Mouse (Mus musculus) kidney, adult 9 months (tissue): ENCODE data around the gene Shisa4.

ENCODE experiments used
- DNase-seq: peaks from one replicate; pipeline ENCODE4 v3.0.0; 2022

Shisa4 gene

GRCm38 (mm10) chr1:135374868-135375581 is at the start of gene Shisa4:
Shisa4 (minus strand) TSS chr1:135375237.
- DNase-seq = peak; percentile 62

GRCm38 (mm10) chr1:135422772-135423171 is 47.7 kb upstream of the Shisa4 start:
- no peak for DNase-seq

DNA sequence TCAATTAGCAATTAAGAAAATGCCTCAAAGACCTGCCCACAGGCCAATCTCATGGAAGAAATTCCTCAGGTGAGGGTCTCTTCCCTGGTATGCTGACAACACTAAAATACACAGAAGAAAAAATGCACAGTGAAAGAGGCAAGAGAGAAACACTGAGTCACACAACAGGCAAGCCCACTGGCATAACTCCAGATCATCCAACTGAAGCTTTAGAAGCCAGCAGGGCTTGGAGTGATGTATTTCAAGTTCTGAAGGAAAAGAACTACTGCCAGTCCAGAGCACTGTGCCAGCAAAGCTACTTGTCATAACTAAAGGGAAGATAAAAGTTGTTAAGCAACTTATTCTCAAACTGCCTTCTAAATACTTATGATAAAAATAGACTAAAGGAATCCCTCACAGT is 39.0 kb upstream of the Shisa4 start:
- no peak for DNase-seq

DNA sequence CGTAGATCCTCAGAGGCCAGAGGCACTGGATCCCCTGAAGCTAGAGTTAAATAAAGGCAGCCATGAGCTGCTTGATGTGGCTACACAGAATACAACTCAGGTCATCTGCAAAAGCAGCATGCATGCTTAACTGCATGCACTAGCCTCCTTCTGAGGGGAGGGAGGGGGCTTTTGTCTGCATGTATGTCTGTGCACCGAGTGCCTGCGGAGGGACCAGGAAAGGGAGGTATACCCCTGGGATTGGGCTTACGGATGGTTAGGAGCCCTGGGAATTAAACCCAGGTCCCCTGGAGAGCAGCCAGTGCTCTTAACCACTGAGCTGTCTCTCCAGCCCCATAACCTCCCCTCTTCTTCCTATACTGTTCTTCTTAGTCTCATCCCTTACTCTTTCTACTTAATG is 37.1 kb upstream of the Shisa4 start:
- DNase-seq = no peak

DNA sequence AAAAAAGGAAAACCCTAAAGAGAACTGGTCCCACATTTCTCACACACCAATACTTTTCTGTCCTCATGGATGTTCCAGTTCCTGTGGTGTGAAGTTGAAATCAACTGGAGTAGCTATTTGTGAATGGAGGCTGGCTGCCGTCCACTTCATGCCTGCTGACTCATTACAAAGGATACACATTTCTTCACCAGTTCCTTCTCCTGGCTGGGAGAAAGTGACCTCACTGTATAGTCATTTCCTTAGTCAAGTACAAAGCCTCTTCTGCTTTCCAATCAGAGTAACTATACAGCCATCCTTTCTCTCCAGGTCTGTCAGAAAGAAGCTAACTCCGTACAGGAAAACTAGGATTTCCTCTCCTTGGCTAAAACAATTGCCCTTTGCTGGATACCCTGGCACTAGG is 35.9 kb upstream of the Shisa4 start:
- peak; percentile 62 for DNase-seq

- DNase-seq = no peak
Observed at GRCm38 (mm10) chr1:135408973-135409372, 33.9 kb upstream of the Shisa4 start.

- no peak for DNase-seq
Observed at GRCm38 (mm10) chr1:135405356-135405755, 30.3 kb upstream of the Shisa4 start.

GRCm38 (mm10) chr1:135401452-135402110 is 26.5 kb upstream of the Shisa4 start:
- DNase-seq = no peak

GRCm38 (mm10) chr1:135399466-135399865 is 24.4 kb upstream of the Shisa4 start:
- no peak for DNase-seq

- no peak for DNase-seq
Observed at GRCm38 (mm10) chr1:135385161-135385560, 10.1 kb upstream of the Shisa4 start.

DNA sequence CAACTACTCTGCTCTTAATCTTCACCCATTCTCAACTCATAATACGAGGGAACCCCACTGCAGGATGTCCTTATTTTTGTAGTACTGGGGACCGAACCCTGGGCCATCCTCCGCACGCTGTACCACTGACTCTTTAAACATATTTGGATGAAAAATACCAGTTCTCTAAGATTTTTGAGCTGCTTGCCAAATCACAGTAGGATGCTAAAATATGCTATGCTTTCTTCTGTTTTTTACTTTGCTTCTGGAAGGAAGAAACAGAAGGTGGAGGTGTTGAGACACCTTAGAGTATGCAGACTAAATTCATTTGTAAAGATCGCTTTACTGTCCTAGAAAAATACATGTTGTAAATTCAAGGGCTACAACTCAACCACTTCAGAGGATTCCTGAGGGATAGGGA is 9.1 kb upstream of the Shisa4 start:
- DNase-seq = no peak

GRCm38 (mm10) chr1:135381560-135381959 is 6.5 kb upstream of the Shisa4 start:
- peak; percentile 33 for DNase-seq

DNA sequence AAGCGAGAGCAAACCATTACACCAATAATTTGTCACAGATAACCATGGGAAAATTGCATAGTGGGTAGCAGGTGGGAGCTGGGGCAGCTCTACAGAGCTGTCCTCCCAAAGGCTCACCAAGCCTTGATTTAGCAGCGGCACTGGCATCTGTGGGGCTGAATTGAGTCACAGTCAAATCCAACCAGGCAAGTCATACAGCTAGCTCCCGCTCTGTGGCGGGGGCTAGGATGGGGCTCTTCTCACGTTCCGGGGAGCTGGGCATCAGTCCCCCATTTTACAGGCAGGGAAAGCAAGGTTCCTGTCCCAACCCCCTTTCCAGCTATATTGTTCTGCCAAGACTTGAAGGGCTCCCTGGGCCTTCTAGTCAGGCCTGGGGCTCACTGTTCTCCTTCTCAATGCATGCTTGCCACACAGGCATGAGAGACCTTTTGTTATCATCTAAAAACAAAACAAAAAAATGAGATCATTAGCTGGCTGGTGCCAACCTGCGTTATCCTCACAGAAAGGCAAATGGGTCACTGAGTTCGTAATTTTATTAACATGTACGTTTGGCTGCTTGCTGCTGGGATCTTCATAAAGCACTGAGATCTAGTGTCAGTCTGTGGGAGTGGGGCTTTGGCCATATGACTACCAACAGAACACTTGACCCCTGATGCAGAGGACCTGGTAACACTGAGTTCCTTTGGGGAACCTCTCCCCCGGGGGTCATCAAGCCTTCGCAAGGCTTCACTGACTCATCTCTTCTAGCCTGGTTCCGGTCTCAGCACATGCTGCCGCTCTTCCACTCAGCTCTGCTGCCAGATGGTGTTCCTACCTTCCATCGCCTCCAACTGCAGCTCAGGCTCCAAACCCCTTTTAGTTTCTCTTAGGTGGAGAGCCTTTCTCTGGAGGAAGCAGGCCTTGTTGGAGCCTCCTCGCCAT is 5.3 kb upstream of the Shisa4 start:
- DNase-seq = no peak

DNA sequence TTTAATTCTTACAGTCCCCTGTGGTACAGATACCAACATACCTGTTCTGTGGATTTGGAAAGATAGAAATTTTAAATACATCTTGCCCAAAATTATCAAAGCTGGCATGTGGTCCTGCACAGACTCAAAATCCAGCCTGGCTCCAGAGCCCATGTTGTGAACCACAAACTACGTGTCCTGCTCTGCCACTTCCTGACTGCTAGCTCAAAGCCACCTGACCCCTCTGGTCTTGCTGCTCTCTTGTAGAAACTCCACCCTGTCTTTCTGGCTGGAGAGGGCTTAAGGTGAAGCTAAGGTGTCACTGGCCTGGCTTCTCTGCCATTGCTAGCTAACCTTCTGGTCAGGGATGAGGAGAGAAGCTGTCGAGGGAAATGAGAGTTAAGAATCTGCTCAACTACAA is 4.0 kb upstream of the Shisa4 start:
- DNase-seq = no peak

- DNase-seq = no peak
Observed at GRCm38 (mm10) chr1:135378576-135378975, 3.5 kb upstream of the Shisa4 start.

DNA sequence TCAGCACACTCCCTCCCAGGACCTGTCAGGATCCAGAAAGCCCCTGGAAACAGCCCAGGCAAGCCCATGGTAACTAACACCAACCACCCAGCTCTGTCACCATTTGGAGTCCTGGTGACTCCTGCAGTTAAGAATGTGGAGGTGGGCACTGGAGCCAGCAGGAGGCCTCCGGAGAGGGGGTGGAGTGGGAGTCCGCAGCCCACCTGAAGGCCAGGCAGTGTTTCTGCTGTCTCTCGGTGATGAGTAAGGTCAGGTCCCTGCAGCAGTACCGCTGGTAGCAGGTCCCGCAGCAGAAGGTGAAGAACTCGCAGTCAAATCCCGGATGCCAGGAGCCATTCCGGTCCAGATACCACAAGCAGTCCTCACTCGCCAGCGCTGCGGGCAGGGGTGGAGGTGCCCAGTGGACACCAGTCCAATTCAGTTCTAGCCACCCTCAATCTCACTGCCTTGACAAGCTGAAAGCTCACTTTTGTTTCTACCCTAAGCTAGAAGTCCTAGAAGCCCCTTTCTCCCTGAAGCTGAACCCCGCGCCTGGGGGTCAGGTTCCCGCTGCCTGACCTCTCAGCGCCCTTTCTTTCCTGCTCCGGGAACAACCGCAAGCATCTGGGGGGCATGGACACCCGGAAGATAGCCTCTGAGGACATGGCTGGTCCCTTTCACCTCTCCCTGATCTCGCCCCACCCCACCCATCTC is 716 bp downstream of the Shisa4 start:
- peak; percentile 25 for DNase-seq

DNA sequence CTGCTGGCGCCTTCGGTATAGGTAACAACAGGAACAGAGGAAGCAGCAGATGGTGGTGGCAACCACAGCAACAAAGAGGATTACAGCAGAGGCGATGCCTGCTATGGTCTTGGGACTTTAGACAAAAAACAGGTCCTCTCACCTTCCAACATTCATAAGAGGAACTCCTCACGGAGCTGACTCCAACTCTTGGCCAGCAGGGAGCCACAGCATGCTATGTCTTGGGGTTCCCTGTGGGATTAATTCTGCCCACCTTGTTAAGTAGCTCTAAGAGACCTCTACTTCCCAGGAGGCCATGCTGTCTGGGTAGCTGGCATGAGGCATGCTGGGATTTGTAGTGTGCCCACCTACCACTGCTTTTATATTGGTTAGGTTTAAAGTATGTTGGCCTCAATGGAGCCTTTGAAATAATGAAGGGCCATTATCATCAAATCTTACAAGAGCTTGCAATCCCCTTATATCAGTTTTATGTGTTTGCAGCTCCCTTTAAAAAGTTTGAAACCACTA is 1.8 kb downstream of the Shisa4 start:
- no peak for DNase-seq

DNA sequence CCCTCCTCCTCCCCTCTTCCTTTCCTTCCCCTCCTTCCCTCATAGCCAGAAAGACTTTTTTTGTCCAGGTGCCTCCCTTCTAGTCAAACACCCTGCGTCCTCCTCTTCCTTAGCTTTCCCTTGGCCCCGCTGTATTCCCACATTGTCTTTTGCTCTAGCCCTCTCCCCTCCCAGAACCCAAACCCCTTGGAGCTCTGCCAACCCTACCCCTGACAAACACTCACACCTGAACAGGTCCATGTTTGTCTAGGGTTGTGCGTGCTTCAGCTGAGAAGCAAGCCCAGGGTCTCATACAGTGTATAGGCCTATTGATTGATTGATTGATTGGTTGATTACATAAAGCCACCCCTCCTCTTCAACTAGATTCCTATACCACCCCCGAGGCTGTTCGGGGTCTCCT is 5.6 kb downstream of the Shisa4 start:
- DNase-seq = no peak

- peak; percentile 85 for DNase-seq
Observed at GRCm38 (mm10) chr1:135368982-135369381, 6.1 kb downstream of the Shisa4 start.

GRCm38 (mm10) chr1:135368245-135368644 is 6.8 kb downstream of the Shisa4 start:
- DNase-seq = peak; percentile 92

- DNase-seq = no peak
Observed at GRCm38 (mm10) chr1:135367595-135367994, 7.4 kb downstream of the Shisa4 start.

DNA sequence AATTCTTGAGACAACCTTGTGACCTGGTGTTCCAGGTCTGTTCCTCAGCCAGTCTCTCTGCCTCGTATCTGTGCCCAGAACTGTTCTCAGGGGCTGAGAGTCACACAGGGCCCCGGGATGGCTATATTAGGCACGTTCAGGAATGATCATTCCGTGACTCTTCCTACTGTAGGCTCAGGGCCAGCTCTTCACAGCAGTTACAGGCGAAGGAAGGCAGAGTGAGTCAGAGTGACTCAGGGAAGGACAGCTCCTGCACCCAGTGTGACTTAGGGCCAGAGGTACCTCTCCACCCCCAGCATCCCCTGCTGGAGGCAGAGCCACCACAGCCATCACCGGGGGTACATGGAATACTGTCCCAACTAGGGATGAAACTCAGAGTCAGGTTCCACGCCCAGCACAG is 8.0 kb downstream of the Shisa4 start:
- no peak for DNase-seq

DNA sequence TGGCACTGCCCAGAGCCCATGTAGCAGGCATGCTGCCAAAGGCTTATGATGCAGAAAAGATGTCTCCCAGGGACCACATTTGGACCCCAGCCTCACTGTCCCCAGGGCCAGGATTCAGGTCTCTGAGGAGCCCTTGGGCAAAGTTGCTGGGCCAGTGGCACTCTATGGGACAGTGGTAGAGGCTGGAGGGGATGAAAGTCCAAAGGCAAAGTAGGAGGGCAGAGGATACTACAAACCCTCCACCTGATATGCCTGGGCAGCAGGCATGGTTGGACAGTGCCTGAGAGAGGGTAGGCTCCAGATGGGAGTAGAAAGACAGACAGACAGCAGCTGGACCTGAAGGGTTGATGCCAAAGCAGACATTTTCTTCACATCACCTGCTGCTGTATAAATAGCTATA is 8.7 kb downstream of the Shisa4 start:
- peak; percentile 48 for DNase-seq
